Mouse (Mus musculus) stomach, embryonic 14.5 days (tissue): ENCODE data around the gene Ibsp. TPM values are rescaled to one million over a fixed set of nuclear protein-coding genes. Genes with fewer than 3 reads are reported as not detected.

ENCODE experiments used
- ATAC-seq: fragments of 200-750 bp; cut with Nextera tagmentation; 2 replicates; pipeline ENCODE4 v1.8.0; 2017; ENCODE audit warnings: low read depth, moderate TSS enrichment; ENCODE audit not compliant: insufficient number of reproducible peaks, insufficient read depth, low FRiP score
- H3K27ac ChIP-seq: fragments of 300-500 bp; sonication (generic); 2 replicates; pipeline ENCODE4 v1.5.1; 2014; ENCODE audit warnings: mild to moderate bottlenecking, low read length, moderate library complexity, mixed read lengths
- H3K27me3 ChIP-seq: fragments of 300-500 bp; sonication (generic); 2 replicates; pipeline ENCODE4 v1.6.1; 2014; ENCODE audit warnings: low read length, control low read depth, mixed read lengths; ENCODE audit not compliant: control insufficient read depth, insufficient read depth
- H3K36me3 ChIP-seq: fragments of 300-500 bp; sonication (generic); 2 replicates; pipeline ENCODE4 v1.6.1; 2014; ENCODE audit warnings: mild to moderate bottlenecking, control low read depth, low read length, moderate library complexity, mixed read lengths; ENCODE audit not compliant: control insufficient read depth, insufficient read depth
- H3K4me1 ChIP-seq: fragments of 300-500 bp; sonication (generic); 2 replicates; pipeline ENCODE4 v1.6.1; 2014; ENCODE audit warnings: low read length, control low read depth, mixed read lengths; ENCODE audit not compliant: control insufficient read depth, insufficient read depth
- H3K4me2 ChIP-seq: fragments of 300-500 bp; sonication (generic); replicated peaks from 2 replicates; pipeline ENCODE4 v1.6.1; 2014; ENCODE audit warnings: low read depth, low read length, control low read depth
- H3K4me3 ChIP-seq: fragments of 300-500 bp; sonication (generic); 2 replicates; pipeline ENCODE4 v1.5.1; 2014; ENCODE audit warnings: low read depth, low read length, control low read depth
- H3K9ac ChIP-seq: fragments of 300-500 bp; sonication (generic); replicated peaks from 2 replicates; pipeline ENCODE4 v1.6.1; 2014; ENCODE audit warnings: low read depth, mild to moderate bottlenecking, control low read depth, low read length, moderate library complexity, mixed read lengths
- H3K9me3 ChIP-seq: fragments of 300-500 bp; sonication (generic); 2 replicates; pipeline ENCODE4 v1.6.1; 2016; ENCODE audit warnings: low read depth, low read length, control low read depth; ENCODE audit not compliant: control insufficient read depth
- WGBS: fragments of 180-500 bp; shearing (Covaris S2); extraction: QIAGEN DNeasy Blood & Tissue Kit; methylation state at CpG from one replicate; pipeline ENCODE4 v1.1.7; 2014; 5-methylcytosine and 5-hydroxymethylcytosine counted together
- polyA plus RNA-seq: library from polyadenylated mRNA; unstranded; fragments of >200 nt; fragmentation: Nextera tagmentation; extraction: Ambion mirVana; gene quantifications from 2 replicates; pipeline ENCODE4 v1.2.1, GENCODE M21; 2014

Ibsp gene
- 0.12 and 0.15 TPM in 2 replicates for polyA plus RNA-seq

- H3K9ac ChIP-seq, result no peak within 1 kb of the TSS
- WGBS, result 55% methylated on average over 6 of the region's 6 CpGs
- no peak within 1 kb of the TSS for H3K27ac ChIP-seq
- H3K4me1 ChIP-seq, result no peaks in the 10 kb centered on the region
- H3K4me3 ChIP-seq, result no peak within 1 kb of the TSS
- H3K4me2 ChIP-seq, result no peak within 1 kb of the TSS
- no peak for ATAC-seq
- H3K27me3 ChIP-seq, result no peaks in the 10 kb centered on the region
- no peaks in the 10 kb centered on the region for H3K36me3 ChIP-seq
- H3K9me3 ChIP-seq, result no peaks in the 10 kb centered on the region
These were observed at the start of gene Ibsp for GRCm38 (mm10) chr5:104298994-104299393. Gene Ibsp (plus strand): TSS chr5:104299171.

- Histone ChIP-seq H3K27ac (no peak overlapping the region), H3K9ac (no peak overlapping the region), H3K4me1 (no peaks in the 10 kb centered on the region), H3K9me3 (no peaks in the 10 kb centered on the region), H3K4me2 (no peak overlapping the region), H3K27me3 (no peaks in the 10 kb centered on the region), H3K4me3 (no peak overlapping the region), H3K36me3 (no peaks in the 10 kb centered on the region)
- 86% methylated on average over 5 of the region's 5 CpGs for WGBS
- ATAC-seq, result no peak
These were observed 47.2 kb upstream of the Ibsp start for GRCm38 (mm10) chr5:104251811-104252210.

- H3K4me3 ChIP-seq, result no peak overlapping the region
- WGBS, result 54% methylated on average over 3 of the region's 3 CpGs
- no peaks in the 10 kb centered on the region for H3K36me3 ChIP-seq
- H3K9ac ChIP-seq, result no peak overlapping the region
- no peak for ATAC-seq
- no peak overlapping the region for H3K4me2 ChIP-seq
- no peaks in the 10 kb centered on the region for H3K4me1 ChIP-seq
- no peaks in the 10 kb centered on the region for H3K27me3 ChIP-seq
- H3K9me3 ChIP-seq, result no peaks in the 10 kb centered on the region
- no peak overlapping the region for H3K27ac ChIP-seq
These were observed 42.4 kb upstream of the Ibsp start for GRCm38 (mm10) chr5:104256585-104256984.

- no peak for ATAC-seq
These were observed 37.0 kb upstream of the Ibsp start for GRCm38 (mm10) chr5:104261908-104262461.

GRCm38 (mm10) chr5:104263014-104263776, 35.8 kb upstream of the Ibsp start:
- H3K27ac ChIP-seq, result no peak overlapping the region
- WGBS, result 94% methylated on average over 13 of the region's 13 CpGs
- ATAC-seq, result no peak

More at GRCm38 (mm10) chr5:104261908-104262461, 37.0 kb upstream of the Ibsp start:
- Histone ChIP-seq H3K4me2 (no peak overlapping the region), H3K27ac (no peak overlapping the region), H3K9me3 (no peaks in the 10 kb centered on the region), H3K27me3 (no peaks in the 10 kb centered on the region), H3K4me3 (no peak overlapping the region), H3K36me3 (no peaks in the 10 kb centered on the region), H3K4me1 (no peaks in the 10 kb centered on the region), H3K9ac (no peak overlapping the region)
- WGBS, result 51% methylated on average over 4 of the region's 4 CpGs

GRCm38 (mm10) chr5:104294201-104294600, 4.8 kb upstream of the Ibsp start:
- no peak overlapping the region for H3K27ac ChIP-seq
- H3K4me3 ChIP-seq, result no peak overlapping the region
- H3K27me3 ChIP-seq, result no peaks in the 10 kb centered on the region
- 74% methylated on average over 6 of the region's 6 CpGs for WGBS
- no peaks in the 10 kb centered on the region for H3K36me3 ChIP-seq
- no peak overlapping the region for H3K9ac ChIP-seq
- H3K9me3 ChIP-seq, result no peaks in the 10 kb centered on the region
- H3K4me1 ChIP-seq, result no peaks in the 10 kb centered on the region
- ATAC-seq, result no peak
- no peak overlapping the region for H3K4me2 ChIP-seq

More at GRCm38 (mm10) chr5:104263014-104263776, 35.8 kb upstream of the Ibsp start:
- H3K4me3 ChIP-seq, result no peak overlapping the region
- H3K9ac ChIP-seq, result no peak overlapping the region
- H3K4me2 ChIP-seq, result no peak overlapping the region
- no peaks in the 10 kb centered on the region for H3K4me1 ChIP-seq
- H3K9me3 ChIP-seq, result no peaks in the 10 kb centered on the region
- no peaks in the 10 kb centered on the region for H3K27me3 ChIP-seq
- H3K36me3 ChIP-seq, result no peaks in the 10 kb centered on the region

GRCm38 (mm10) chr5:104314073-104314472, 15.1 kb downstream of the Ibsp start:
- Histone ChIP-seq H3K9me3 (no peaks in the 10 kb centered on the region), H3K4me1 (no peaks in the 10 kb centered on the region), H3K36me3 (no peaks in the 10 kb centered on the region), H3K27me3 (no peaks in the 10 kb centered on the region), H3K4me3 (no peak overlapping the region), H3K4me2 (no peak overlapping the region), H3K9ac (no peak overlapping the region), H3K27ac (no peak overlapping the region)
- 48% methylated on average over 1 of the region's 1 CpGs for WGBS
- peak; percentile 71; the same call in 1 of the 2 replicates for ATAC-seq

GRCm38 (mm10) chr5:104325029-104325428, 26.1 kb downstream of the Ibsp start, which contains the start of gene Mepe:
Gene Mepe (plus strand): TSS chr5:104325329.
- H3K9ac ChIP-seq, result no peak within 1 kb of the TSS
- H3K27me3 ChIP-seq, result no peaks in the 10 kb centered on the region
- no peaks in the 10 kb centered on the region for H3K36me3 ChIP-seq
- H3K9me3 ChIP-seq, result no peaks in the 10 kb centered on the region
- no peak for ATAC-seq
- WGBS, result 91% methylated on average over 6 of the region's 6 CpGs
- H3K4me2 ChIP-seq, result no peak within 1 kb of the TSS
- no peak within 1 kb of the TSS for H3K4me3 ChIP-seq
- H3K4me1 ChIP-seq, result no peaks in the 10 kb centered on the region
- H3K27ac ChIP-seq, result no peak within 1 kb of the TSS
